Mouse (Mus musculus) gastrocnemius, adult 18-20 months (tissue): ENCODE results near the gene 2010003K11Rik. TPM values are rescaled to one million over a fixed set of nuclear protein-coding genes. Genes with fewer than 3 reads are reported as not detected.

Experiments
- DNase-seq: peaks from one replicate; pipeline ENCODE4 v3.0.0; 2021; ENCODE audit warnings: low spot score
- total RNA-seq, 2 experiments: library from RNA; stranded (reverse); gene quantifications; 2 replicates each; pipeline ENCODE4 v1.2.3; 2021

The 2010003K11Rik gene
- total RNA-seq, 2 experiments from 2014 or later = not detected

DNA sequence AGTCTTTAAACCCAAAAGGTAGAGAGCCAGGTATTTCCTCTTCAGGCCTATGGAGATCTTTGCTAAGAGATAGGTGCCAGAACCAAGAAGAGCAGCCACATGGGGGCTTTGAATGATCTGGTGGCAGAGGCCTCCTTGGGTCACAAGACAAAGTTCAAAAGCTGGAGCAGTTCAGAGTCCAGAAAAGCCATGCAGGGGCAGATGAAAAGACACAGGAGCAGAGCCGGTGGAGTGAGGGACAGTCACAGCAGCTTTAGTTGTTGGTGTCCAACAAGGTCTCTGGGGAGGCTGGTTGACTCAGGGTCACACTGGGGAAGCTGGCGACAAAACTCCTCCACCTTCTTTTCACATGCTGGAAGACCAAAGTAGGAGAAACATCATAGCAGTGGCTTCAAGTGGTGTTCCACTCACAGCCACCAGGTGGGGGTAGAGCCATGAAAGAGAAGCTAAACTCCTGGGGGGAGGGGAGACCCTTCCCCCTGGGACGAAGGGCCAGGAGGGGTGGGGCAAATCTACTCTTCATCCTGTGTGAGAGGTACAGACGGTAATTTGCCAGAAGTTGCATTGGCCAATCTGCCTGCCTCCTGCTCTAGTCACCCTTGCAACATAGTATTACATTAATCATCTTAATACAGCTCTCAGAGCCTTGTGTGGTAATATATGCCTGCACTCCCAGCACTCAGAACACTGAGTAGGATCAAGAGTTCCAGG is 965 bp downstream of the 2010003K11Rik start:
- peak; percentile 62 for DNase-seq

DNA sequence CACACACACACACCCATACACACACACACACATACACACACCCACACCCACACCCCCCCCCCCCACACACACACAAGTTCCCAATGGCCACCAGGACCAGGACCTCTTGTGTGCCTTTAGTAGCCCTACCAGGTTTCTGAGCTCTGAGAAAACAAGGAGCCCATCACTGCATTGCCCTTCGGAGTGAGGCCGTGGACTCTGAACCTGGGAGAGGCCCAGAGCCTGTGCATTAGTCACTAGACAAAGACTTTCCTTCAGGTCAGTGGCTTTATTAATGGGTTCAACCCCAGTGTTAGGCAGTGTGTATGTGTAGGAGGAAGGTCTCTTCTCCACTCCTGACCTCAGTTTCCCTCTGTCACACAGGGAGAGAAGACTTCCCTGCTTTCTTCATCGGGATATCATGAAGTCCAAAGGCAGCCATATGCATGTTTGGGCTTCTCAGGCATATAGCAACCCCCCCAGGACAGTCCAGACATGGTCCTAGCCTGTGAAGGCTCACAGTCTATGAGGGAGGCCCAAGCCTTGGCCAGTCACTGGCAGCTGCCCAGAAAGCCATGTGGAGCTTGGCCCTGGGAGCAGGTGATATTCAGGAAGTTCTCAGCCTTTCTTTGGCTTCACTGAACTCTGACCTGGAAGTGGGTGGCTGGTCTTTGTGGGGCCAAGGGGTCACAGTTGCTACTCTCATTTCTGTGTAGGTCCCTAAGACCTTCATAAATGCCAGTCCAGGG is 1.7 kb downstream of the 2010003K11Rik start:
- DNase-seq = no peak

DNA sequence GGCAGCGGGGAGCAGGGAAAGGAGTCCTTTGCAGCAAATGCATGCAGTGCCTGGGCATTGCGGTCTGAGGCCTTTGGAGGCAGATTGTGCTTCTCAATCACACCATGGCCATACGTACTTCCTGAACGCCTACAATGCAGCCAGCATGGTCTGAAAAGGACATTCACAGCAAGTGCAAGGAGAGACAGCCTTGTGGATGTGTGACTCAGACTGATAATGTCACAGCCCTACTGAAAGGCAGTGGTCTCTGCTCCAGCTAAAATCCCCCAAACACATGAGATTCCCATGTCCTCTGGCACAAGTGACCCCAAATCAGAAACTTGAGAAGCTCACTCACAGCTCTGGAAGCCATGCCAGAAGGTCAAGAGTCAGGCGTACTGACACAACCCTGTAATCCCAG is 2.6 kb downstream of the 2010003K11Rik start:
- DNase-seq = no peak

DNA sequence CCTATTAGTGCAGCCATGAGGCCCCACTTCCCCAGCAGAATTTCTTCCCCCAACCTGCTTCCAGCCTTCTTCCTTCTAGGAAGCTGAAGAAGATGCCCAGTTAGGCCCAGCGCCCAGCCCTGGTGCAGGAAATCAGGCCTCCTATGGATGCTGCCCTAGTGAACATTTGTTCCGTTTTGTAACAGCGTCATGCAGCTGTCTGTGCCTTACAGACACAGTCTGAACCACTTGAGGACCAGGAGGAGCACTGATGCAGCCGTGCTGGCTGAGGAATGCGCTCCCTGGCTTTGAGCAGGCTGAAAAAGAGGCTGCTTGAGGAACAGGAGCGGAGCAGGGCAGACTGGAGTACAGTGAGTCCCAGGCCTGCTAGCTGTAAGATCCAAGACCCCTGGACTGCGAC is 3.7 kb downstream of the 2010003K11Rik start:
- no peak for DNase-seq

DNA sequence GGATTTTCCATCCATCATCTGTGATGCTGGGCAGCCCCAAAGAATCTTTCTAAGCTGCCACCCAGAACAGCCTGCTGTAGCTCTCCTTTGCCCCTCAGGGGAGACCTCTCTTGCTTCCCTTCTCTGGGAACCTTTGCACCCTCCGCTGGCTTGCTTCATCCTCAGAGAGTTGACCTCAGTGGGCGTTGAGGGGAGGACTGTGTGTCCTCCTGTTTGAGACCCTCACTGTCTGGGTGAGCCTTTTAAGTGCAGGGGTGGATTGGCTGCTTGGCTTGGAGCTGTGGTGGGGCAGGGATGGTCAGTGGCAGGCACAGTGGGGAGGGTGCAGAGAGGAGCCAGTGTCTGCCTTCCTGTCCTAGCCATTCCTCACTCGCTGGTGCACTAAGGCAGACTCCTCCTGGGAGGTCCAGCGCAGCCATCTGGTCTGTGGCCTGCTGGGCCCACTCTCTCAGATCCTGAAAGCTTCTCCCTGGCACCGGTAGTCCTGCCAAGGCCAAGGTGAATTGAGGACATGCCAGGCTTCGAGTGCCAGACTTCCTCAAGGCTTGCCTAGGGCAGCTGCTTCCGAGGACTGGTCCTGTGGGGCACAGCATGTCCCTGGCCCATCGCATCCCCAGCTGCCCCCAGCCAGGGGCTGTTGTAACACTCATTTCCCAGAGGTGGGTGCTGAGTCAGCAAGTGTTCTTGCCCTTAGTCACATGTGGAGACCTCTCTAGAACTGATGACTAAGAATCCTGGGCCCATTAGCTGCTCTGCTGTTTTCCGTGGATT is 5.7 kb downstream of the 2010003K11Rik start:
- DNase-seq = peak; percentile 89

DNA sequence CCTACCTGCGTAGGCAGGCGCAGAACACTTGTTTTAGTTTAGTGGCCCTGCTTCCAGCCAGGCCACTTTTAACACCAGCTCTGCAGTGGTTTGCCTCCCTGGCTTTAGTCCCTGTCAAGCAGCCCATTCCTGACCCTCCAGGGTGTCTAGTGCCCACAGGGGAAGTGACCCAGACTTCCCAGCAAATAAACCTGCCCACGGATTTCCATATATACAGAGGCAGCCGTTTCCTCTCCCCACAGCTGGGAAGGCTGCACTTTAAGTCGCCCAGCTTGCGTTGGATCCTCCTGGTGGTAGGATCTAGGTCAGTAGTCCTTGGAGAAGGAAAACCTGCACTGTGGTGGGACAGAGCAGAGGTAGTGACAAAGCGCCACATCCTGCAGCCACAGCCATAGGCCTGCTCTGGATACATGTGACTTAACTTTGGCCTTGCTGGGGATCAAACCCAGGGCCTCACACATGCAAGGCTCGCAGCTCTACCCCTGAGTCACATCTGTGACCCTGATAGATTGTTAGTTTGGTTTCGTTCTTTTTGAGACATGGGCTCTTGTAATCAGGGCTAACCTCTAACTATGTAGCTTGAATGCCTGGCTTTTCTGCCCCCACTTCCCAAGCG is 7.2 kb downstream of the 2010003K11Rik start:
- DNase-seq = no peak

DNA sequence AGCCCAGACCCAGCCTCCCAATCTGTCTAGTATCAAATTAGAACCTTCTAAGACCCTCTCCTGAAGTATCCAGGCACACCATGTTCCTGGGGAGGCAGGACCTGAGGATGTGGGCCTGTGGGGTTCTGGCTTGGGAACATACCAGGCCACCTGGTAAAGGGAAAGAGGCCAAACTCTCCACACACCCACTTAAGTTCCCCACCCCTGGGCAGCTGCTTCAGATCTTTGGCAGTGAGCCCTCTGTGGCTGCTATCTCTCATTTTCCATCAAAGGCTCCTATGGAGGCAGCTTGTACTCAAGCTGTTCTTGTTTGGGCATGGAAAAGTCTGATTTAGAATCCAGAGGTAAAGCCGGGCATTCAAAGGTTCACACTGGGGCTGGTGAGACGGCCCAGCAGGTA is 10.5 kb downstream of the 2010003K11Rik start:
- DNase-seq = no peak

DNA sequence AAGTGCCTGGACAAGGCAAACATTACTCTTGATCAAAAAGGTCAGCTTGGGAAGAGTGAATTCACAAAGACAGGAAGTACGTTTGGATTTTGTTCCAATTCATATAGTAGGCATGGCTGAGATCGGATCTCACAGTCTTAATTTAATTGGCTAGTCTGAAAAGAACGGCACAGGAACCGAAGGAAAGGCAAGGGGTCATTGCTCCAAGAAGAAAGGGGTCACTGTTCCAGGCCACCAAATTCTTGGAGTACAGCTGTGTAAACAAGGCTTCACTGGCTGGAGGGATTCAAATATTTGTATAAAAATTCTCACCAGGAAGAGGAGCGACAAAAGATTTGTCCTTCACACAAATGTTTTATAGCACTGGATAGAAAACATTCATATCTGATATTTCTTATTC is 13.4 kb downstream of the 2010003K11Rik start:
- DNase-seq = no peak

DNA sequence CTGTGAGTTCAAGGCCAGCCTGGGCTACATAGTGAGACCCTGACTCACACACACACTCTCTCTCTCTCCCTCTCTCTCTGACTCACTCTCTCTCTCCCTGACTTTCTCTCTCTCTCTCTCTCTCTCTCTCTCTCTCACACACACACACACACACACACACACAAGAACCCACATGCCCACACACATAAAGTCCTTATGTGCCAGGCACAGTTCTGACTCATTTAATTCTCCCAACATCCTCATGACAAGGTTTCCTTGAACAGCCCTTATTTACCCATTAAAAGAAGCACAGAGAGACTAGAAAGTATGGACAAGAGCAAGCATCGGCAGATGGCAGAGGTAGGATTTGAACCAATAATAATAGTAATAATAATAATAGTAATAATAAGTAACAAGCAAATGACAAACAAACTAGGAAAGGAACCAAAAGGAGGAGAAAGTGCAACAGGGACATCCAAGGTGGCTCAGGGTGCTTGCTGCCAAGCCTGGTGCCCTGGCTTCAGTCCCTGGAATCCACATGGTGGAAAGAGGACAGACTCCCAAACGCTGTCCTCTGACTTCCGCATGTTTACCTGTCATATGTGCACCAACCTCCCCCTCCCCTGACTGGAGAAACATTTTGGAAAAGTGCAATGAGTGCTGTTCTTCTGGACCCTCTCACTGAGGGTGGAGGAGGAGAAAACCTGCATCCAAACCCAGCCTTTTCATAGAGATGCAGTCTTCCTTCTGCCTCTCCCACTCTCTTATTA is 16.1 kb downstream of the 2010003K11Rik start:
- DNase-seq = peak; percentile 19

DNA sequence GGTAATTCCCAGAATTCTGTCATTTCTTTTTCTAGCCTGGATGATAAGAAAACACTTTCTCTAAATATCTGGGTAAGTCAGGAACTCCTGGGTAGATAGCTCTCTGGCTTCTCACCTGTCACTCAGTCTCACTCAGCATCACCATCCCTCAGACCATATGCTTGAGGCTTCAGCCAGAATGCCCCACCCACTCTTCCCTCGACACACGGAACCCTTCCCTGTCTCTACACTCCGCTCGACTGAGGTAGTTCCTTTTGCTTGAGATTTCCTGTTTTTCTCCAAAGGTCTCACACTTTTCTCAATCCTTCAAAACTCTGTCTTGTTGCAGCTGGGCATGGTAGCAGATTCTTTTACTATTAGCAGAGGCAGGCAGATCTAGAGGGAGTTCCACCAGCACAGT is 17.1 kb downstream of the 2010003K11Rik start:
- DNase-seq = no peak

DNA sequence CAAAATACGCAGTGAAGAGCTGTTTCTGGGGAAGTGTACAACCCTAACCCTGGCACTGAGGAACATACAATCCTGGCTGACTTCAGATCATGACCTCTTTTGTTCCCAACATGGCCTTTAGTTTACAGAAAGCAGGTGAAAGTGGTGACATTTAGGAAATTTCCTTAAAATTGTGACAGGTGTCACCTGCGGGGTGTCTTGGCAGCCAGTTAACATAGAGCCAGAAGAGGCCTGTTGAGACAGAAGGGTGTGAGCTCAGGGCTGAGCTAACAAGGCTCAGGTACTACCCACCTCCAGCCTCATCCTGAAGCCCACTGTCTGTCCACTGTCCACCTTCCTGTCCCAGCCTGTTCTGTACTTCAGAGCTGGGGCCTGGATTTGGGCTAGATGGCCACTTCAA is 18.3 kb downstream of the 2010003K11Rik start:
- no peak for DNase-seq

DNA sequence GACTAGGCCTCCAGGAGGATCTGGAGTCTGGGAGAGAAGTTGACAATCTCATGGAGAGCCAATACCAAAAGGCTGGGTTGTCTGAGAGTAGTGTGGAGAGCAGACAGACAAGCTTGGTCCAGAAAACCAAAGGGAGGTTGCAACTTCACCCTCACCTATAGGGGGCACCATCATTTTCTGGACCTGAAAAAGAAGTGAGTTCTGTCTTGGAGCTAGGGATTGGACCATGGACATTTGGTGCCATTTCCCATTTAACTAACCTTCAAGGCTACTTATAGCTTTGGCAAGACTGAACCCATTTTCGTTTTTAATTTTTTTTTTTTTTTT is 20.2 kb downstream of the 2010003K11Rik start:
- no peak for DNase-seq

DNA sequence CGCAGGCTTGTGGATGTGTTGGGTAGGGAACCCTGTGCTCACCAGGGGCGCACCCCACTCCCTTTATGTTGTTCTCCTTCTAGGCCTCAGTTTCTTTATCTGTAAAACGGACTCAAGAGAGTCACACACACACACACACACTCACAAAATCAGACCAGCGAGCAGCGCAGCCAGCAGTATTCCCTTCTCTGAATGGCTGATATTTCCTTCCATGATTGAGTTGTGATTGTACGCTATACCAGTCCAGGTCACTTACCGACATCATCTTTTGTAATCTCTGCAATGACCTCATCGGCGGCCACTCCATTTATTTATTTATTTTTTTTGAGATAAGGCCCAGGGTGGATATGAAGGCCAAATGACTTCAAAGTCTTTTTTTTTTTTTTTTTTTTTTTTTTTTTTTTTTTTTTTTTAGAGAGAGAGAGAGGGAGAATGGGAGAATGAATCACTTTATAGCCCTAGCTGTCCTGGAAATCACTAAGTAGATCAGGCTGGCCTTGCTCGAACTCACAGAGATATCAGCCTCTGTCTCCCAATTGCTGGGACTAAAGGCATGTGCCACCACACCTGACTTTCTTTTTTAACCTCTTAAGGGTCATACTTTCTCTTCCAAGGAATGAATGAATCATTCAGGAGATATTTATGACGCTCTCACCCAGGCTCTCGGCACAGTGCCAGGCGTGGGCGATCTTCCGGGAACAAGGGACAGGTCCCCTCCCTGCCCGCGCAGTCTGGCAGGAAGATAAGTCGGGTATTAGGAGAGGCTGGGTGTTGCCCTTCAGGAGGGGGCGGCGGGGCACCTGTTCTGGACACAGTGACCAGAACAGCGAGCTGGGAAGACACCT is 20.8 kb downstream of the 2010003K11Rik start, which contains the start of gene Syt12:
TSS of gene Syt12 (minus strand) at position 103 of the 845 bp plus-strand sequence.
- DNase-seq = peak; percentile 20

DNA sequence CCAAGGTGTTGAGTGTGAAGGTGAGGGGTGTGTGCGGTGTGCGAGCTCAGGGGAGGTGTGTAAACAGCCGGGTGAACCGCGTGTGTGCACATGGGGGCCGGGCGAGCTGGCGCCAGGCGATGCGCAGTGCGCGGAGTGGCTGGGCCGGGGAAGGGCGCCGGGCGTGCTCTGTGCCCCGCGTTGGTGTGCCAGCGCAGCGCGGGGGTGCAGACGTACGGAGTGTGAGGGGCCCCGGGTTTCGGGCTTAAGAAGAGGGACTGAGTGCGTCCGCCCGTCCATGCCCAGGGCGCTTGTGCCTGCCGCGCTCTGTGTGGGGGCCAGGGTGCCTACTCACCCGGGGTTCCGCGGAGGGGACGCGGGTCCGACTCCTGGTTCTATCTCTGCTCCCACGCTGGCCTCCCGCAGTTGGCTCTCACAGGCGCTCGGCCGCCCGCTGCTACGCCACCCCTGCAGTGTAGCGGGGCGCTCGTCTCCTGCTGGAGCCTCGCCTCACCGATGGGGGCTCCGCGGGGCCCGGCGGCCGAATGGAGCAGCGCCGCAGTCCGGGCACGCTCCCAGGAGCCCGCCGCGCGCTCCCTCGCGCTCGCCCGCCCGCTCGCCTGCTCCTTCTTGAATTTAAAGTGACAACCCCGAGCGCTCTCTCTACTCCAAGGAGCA is 21.7 kb downstream of the 2010003K11Rik start:
- DNase-seq = peak; percentile 18

DNA sequence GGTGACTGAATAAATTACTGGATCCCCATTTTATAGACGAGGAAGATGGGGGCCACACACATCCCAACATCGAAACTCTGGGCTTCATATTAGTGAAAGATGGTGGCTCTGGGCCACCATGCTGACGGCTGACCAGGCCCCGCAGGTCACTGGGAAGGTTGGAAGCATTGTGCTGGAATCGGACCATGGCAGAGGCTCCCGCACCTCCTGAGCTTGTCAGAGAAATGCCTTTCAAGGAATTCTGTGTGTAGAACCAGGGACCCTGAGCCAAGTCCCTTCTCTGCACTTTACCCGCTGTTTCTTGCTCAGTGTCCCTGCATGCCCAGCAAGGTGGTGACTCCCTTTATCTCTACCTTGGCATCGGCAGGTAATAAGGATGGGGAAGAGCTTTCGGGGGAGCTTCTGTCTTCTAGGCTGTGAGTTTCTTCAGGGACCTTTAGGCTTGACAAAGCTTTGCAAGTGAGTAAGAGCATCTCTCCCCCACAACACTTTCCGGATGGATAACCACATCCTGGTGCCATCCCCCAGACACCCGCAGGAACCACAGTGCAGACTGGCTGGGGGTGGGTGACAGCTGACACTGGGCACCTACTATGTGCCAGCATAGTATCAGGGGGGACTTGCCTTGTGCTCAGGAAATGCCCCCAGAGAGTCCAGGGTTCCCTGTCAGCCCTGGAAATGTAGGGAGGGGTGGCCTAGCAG is 23.0 kb downstream of the 2010003K11Rik start:
- DNase-seq = no peak

DNA sequence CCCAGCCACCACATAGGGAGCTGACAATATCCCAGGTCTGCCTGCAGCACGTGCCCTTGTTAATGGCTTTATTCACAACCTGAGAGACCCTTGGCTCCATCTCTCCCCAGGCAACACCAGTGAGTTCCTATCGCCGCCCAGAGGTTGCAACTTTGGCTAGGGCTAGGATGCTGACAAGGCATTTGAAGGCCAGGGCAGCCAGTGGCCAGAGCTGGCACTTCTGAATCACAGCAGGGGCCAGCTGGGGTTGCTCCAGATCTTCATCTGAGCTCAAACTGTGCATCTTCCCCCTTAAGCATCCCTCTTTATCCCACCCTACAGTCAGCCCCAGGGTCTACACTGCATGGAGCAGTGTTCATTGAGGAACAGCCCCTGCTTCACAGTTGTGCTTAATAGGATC is 23.6 kb downstream of the 2010003K11Rik start:
- DNase-seq = no peak

DNA sequence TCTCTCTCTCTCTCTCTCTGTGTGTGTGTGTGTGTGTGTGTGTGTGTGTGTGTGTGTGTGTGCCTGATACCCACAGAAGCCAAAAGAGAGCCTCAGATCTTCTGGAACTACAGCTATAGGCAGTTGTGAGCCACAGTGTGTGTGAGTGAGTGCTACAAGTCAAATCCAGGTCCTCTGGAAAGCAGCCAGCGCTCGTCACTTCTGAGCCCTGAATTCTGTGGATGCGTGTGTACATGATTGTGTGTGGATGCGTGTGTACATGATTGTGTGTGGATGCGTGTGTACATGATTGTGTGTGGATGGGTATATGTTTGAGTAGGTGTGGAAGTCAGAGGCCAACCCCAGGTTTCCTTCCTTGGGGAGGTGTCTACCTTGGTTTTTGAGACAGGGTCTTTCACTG is 24.8 kb downstream of the 2010003K11Rik start:
- DNase-seq = no peak

DNA sequence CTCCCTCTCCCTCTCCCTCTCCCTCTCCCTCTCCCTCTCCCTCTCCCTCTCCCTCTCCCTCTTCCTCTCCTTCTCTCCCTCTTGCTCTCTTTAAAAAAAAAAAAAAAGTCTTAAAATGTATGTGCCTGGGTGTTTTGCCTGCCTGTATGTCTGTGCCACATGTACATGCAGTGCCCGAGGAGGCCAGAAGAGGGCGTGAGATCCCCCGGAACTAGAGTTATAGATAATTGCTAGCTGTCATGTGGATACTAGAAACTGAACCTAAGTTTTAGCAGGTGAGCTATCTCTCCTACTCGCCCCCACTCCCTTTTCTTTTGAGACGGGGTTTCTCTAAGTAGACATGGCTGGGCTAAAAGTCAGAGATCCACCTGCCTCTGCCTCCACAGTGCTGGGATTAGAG is 30.0 kb downstream of the 2010003K11Rik start:
- no peak for DNase-seq

DNA sequence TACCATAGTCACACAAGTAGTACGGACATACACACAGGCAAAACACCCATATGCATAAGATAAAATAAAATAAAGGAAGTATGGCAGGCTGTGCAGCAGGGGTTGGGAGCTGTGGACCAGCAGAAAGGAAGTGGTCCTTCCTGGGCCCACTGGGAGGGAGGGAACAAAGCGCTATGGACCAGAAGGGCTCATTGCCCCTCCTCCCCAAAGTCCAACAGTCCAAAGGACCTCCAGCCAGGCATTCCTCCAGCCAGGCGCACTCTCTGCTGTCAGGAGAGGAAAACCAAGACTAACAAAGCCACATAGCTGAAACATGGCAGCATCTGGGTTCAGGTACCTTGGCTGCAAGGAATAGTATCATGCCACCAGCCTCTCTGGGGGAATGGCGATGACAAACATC is 33.7 kb downstream of the 2010003K11Rik start:
- DNase-seq = no peak
